Mouse (Mus musculus): ENCODE data around the gene Egln2. TPM values are rescaled to one million over a fixed set of nuclear protein-coding genes. Genes with fewer than 3 reads are reported as not detected.

Egln2 gene
- total RNA-seq, 2 experiments from 2014 or later, result 107 to 108 TPM

- DNase-seq (ENCODE audit: low spot score), result peak; percentile 100
Measured at GRCm38 (mm10) chr7:27178324-27179216, 12.0 kb upstream of the Egln2 start, which contains the start of gene Rab4b. TSS of gene Rab4b (minus strand) at chr7:27178896.

GRCm38 (mm10) chr7:27177942-27178323 is 11.3 kb upstream of the Egln2 start:
- DNase-seq (ENCODE audit: low spot score), result no peak

- DNase-seq (ENCODE audit: low spot score), result no peak
Measured at GRCm38 (mm10) chr7:27174896-27175295, 8.3 kb upstream of the Egln2 start.

- no peak for DNase-seq (ENCODE audit: low spot score)
Measured at GRCm38 (mm10) chr7:27174496-27174895, 7.9 kb upstream of the Egln2 start.

- DNase-seq (ENCODE audit: low spot score), result no peak
Measured at GRCm38 (mm10) chr7:27170981-27171380, 4.4 kb upstream of the Egln2 start.

GRCm38 (mm10) chr7:27168371-27168770 is 1.8 kb upstream of the Egln2 start:
- no peak for DNase-seq (ENCODE audit: low spot score)

- DNase-seq (ENCODE audit: low spot score), result no peak
Measured at GRCm38 (mm10) chr7:27167475-27168094, 983 bp upstream of the Egln2 start.

- DNase-seq (ENCODE audit: low spot score), result peak; percentile 89
Measured at GRCm38 (mm10) chr7:27166229-27166613, 381 bp downstream of the Egln2 start.

GRCm38 (mm10) chr7:27165696-27166095 is 906 bp downstream of the Egln2 start:
- no peak for DNase-seq (ENCODE audit: low spot score)

GRCm38 (mm10) chr7:27165007-27165655 is 1.5 kb downstream of the Egln2 start:
- DNase-seq (ENCODE audit: low spot score), result peak; percentile 71

- DNase-seq (ENCODE audit: low spot score), result no peak
Measured at GRCm38 (mm10) chr7:27164112-27164947, 2.3 kb downstream of the Egln2 start.

- DNase-seq (ENCODE audit: low spot score), result peak; percentile 68
Measured at GRCm38 (mm10) chr7:27163450-27163805, 3.2 kb downstream of the Egln2 start.

GRCm38 (mm10) chr7:27162780-27163449 is 3.7 kb downstream of the Egln2 start:
- DNase-seq (ENCODE audit: low spot score), result no peak

- peak; percentile 26 for DNase-seq (ENCODE audit: low spot score)
Measured at GRCm38 (mm10) chr7:27161744-27162143, 4.9 kb downstream of the Egln2 start.

- no peak for DNase-seq (ENCODE audit: low spot score)
Measured at GRCm38 (mm10) chr7:27160921-27161320, 5.7 kb downstream of the Egln2 start.

- peak; percentile 85 for DNase-seq (ENCODE audit: low spot score)
Measured at GRCm38 (mm10) chr7:27159882-27160281, 6.7 kb downstream of the Egln2 start.

- DNase-seq (ENCODE audit: low spot score), result no peak
Measured at GRCm38 (mm10) chr7:27159256-27159655, 7.3 kb downstream of the Egln2 start.

- no peak for DNase-seq (ENCODE audit: low spot score)
Measured at GRCm38 (mm10) chr7:27158171-27158570, 8.4 kb downstream of the Egln2 start.

GRCm38 (mm10) chr7:27156005-27156404 is 10.6 kb downstream of the Egln2 start:
- no peak for DNase-seq (ENCODE audit: low spot score)

- peak; percentile 55 for DNase-seq (ENCODE audit: low spot score)
Measured at GRCm38 (mm10) chr7:27153205-27153764, 13.3 kb downstream of the Egln2 start, which contains the start of gene Cyp2t4. TSS of gene Cyp2t4 (plus strand) at chr7:27153714.

Measured in gastrocnemius, adult 18-20 months (tissue).